Mouse (Mus musculus) monocyte, adult 5-6 weeks (primary cell): Measurements from ENCODE around the gene Yipf1. TPM values are rescaled to one million over a fixed set of nuclear protein-coding genes. Genes with fewer than 3 reads are reported as not detected.

Source experiments
- ATAC-seq: fragments of 153-309, 156-312 bp; replicated peaks from 2 replicates; pipeline ENCODE4 v1.8.0; 2017; ENCODE audit warnings: mild to moderate bottlenecking; ENCODE audit not compliant: low TSS enrichment, insufficient number of reproducible peaks, severe bottlenecking, poor library complexity, low FRiP score
- total RNA-seq: library from RNA; stranded (forward); fragments of 200-1000, 200-491, 200-594 nt; gene quantifications from 3 replicates; pipeline ENCODE4 v1.2.3, GENCODE M21; 2017

Gene Yipf1
- 34.3 to 53.2 TPM (median 48.5 TPM) in 3 replicates for total RNA-seq

- peak; percentile 96 for ATAC-seq
Measured at GRCm38 (mm10) chr4:107313690-107314478, at the start of gene Yipf1. Gene Yipf1 (plus strand): TSS chr4:107314363.

- ATAC-seq, result no peak
Measured at GRCm38 (mm10) chr4:107273683-107274082, 40.5 kb upstream of the Yipf1 start.

GRCm38 (mm10) chr4:107274511-107274910, 39.7 kb upstream of the Yipf1 start:
- ATAC-seq, result no peak

- no peak for ATAC-seq
Measured at GRCm38 (mm10) chr4:107278188-107278707, 35.9 kb upstream of the Yipf1 start.

- no peak for ATAC-seq
Measured at GRCm38 (mm10) chr4:107280843-107281475, 33.2 kb upstream of the Yipf1 start.

- ATAC-seq, result peak; percentile 96
Measured at GRCm38 (mm10) chr4:107285446-107286200, 28.5 kb upstream of the Yipf1 start.

GRCm38 (mm10) chr4:107286386-107286785, 27.8 kb upstream of the Yipf1 start:
- ATAC-seq, result no peak

- no peak for ATAC-seq
Measured at GRCm38 (mm10) chr4:107287517-107287916, 26.6 kb upstream of the Yipf1 start.

- no peak for ATAC-seq
Measured at GRCm38 (mm10) chr4:107291611-107292272, 22.4 kb upstream of the Yipf1 start.

- no peak for ATAC-seq
Measured at GRCm38 (mm10) chr4:107292273-107292662, 21.9 kb upstream of the Yipf1 start.

GRCm38 (mm10) chr4:107298071-107298606, 16.0 kb upstream of the Yipf1 start:
- ATAC-seq, result no peak

GRCm38 (mm10) chr4:107299779-107300340, 14.3 kb upstream of the Yipf1 start:
- ATAC-seq, result no peak

- 0 out of 2 replicates have a peak, but pooled peaks have one; percentile 40 for ATAC-seq
Measured at GRCm38 (mm10) chr4:107300371-107300770, 13.8 kb upstream of the Yipf1 start.

GRCm38 (mm10) chr4:107300902-107301555, 13.1 kb upstream of the Yipf1 start:
- no peak for ATAC-seq

- no peak for ATAC-seq
Measured at GRCm38 (mm10) chr4:107302221-107302620, 11.9 kb upstream of the Yipf1 start.

GRCm38 (mm10) chr4:107302832-107303231, 11.3 kb upstream of the Yipf1 start:
- no peak for ATAC-seq

GRCm38 (mm10) chr4:107303531-107303930, 10.6 kb upstream of the Yipf1 start:
- no peak for ATAC-seq

GRCm38 (mm10) chr4:107306966-107307365, 7.2 kb upstream of the Yipf1 start, which contains the start of gene Dio1:
Gene Dio1 (minus strand): TSS chr4:107307169.
- ATAC-seq, result no peak
